Mouse (Mus musculus): Measurements from ENCODE around the gene AW822073.
"Not testable (repeated sequence)": the region's sequence is repeated elsewhere in the genome, so short reads cannot be mapped to it uniquely, and the experiment has no call there.

AW822073 gene

GRCm38 (mm10) chr10:58224827-58225785 lies at the start of gene AW822073:
AW822073 (minus strand) TSS chr10:58224930.
- peak in 1 of 2 experiments; percentile 37 for DNase-seq

- DNase-seq = no peak
These were observed 33.7 kb upstream of the AW822073 start for GRCm38 (mm10) chr10:58258466-58258865.

GRCm38 (mm10) chr10:58255954-58256353 lies 31.2 kb upstream of the AW822073 start:
- DNase-seq = no peak

- DNase-seq = peak; percentile 92 to 95
These were observed 30.6 kb upstream of the AW822073 start, which contains the start of gene Gcc2 for GRCm38 (mm10) chr10:58255213-58255892. Gcc2 (plus strand) TSS chr10:58255497.

GRCm38 (mm10) chr10:58254635-58255175 lies 30.0 kb upstream of the AW822073 start:
- DNase-seq = peak in 1 of 2 experiments; percentile 6

- no peak for DNase-seq
These were observed 24.8 kb upstream of the AW822073 start for GRCm38 (mm10) chr10:58249535-58249934.

- peak; percentile 31 to 51 for DNase-seq
These were observed 14.4 kb upstream of the AW822073 start for GRCm38 (mm10) chr10:58238984-58239740.

- no peak for DNase-seq
These were observed 11.9 kb upstream of the AW822073 start, which contains the start of gene Gm4981 for GRCm38 (mm10) chr10:58236613-58237012. Gm4981 (minus strand) TSS chr10:58236701.

GRCm38 (mm10) chr10:58234985-58235384 lies 10.3 kb upstream of the AW822073 start:
- DNase-seq = not testable (repeated sequence)

GRCm38 (mm10) chr10:58233740-58234121 lies 9.0 kb upstream of the AW822073 start:
- not testable (repeated sequence) for DNase-seq

GRCm38 (mm10) chr10:58233054-58233739 lies 8.5 kb upstream of the AW822073 start:
- not testable (repeated sequence) for DNase-seq

- not testable (repeated sequence) for DNase-seq
These were observed 7.9 kb upstream of the AW822073 start, which contains the start of gene Duxf3 for GRCm38 (mm10) chr10:58232641-58232969. Duxf3 (minus strand) TSS chr10:58232675.

- peak; percentile 59 to 67 for DNase-seq
These were observed 7.3 kb upstream of the AW822073 start for GRCm38 (mm10) chr10:58231779-58232640.

GRCm38 (mm10) chr10:58231088-58231487 lies 6.4 kb upstream of the AW822073 start:
- DNase-seq = peak in 1 of 2 experiments; percentile 42

GRCm38 (mm10) chr10:58230021-58230420 lies 5.3 kb upstream of the AW822073 start:
- not testable (repeated sequence) for DNase-seq

- DNase-seq = peak in 1 of 2 experiments; percentile 40
These were observed 3.1 kb upstream of the AW822073 start for GRCm38 (mm10) chr10:58227798-58228197.

- DNase-seq = not testable (repeated sequence)
These were observed 1.6 kb upstream of the AW822073 start for GRCm38 (mm10) chr10:58226357-58226756.

GRCm38 (mm10) chr10:58223972-58224805 lies 541 bp downstream of the AW822073 start:
- peak; percentile 56 to 62 for DNase-seq

- DNase-seq = not testable (repeated sequence)
These were observed 1.6 kb downstream of the AW822073 start for GRCm38 (mm10) chr10:58223161-58223560.

GRCm38 (mm10) chr10:58221571-58221970 lies 3.2 kb downstream of the AW822073 start:
- DNase-seq = not testable (repeated sequence)
